ENCODE assay signal across 8 mouse cellular contexts in genomic region chr9:64810822-64811537, GRCm38 (mm10). TPM values are rescaled to one million over a fixed set of nuclear protein-coding genes. Genes with fewer than 3 reads are reported as not detected.
A peak's percentile ranks its signal among the peaks of the same experiment; 100 is the strongest.
DNase-seq lines count a peak whose midpoint lies in the region; ATAC-seq and TF ChIP-seq lines count a peak whose summit lies in the region.

TSS of gene Dennd4a (plus strand) at chr9:64811340.

- no peaks in the 10 kb centered on the region for H3K79me2 ChIP-seq in C2C12 (ENCODE audit: control insufficient read depth, insufficient read depth)
- peaks cover 3% of the 10 kb centered on the region for H3K79me2 ChIP-seq in liver, adult 2 months (ENCODE audit: control insufficient read depth, insufficient read depth, low read length)
- peaks cover 32% of the 10 kb centered on the region for H3K79me2 ChIP-seq in myocyte (ENCODE audit: control insufficient read depth, insufficient read depth)

- ATAC-seq in heart, embryonic 11.5 days (replicated peaks; ENCODE audit: insufficient number of reproducible peaks, low FRiP score, low TSS enrichment): peak; percentile 95
- peak; percentile 98 for ATAC-seq in kidney, embryonic 16.5 days (ENCODE audit: low FRiP score, low TSS enrichment)

- peak; percentile 100 for DNase-seq in brain, embryonic 14.5 days (ENCODE audit: low read depth)
- peak; percentile 89 for DNase-seq in liver, adult 2 months (ENCODE audit: extremely low read depth, low read depth, low spot score)
- DNase-seq in splenic B cell, adult 2 months (ENCODE audit: low read depth, low spot score): peak; percentile 99

- peak within 1 kb of the TSS; percentile 90 for H3K27ac ChIP-seq in heart, embryonic 11.5 days (ENCODE audit: low read depth, low read length)
- peak within 1 kb of the TSS; percentile 83 for H3K27ac ChIP-seq in kidney, embryonic 16.5 days (ENCODE audit: low read length)
- peak within 1 kb of the TSS; percentile 74 for H3K27ac ChIP-seq in liver, adult 2 months (replicated peaks; ENCODE audit: insufficient read depth, low read depth, low read length)

- no peak for TF ChIP-seq CTCF in C2C12 (IDR thresholded peaks at IDR 0.05; ENCODE audit: control insufficient read depth, insufficient read depth, insufficient read length)
- TF ChIP-seq CTCF in brain, embryonic 14.5 days (IDR thresholded peaks at IDR 0.05; ENCODE audit: borderline replicate concordance, extremely low read depth, insufficient read depth, insufficient read length): no peak
- TF ChIP-seq CTCF in liver, adult 2 months (IDR thresholded peaks at IDR 0.05; ENCODE audit: low read depth, low read length): no peak

- H3K4me3 ChIP-seq in C2C12 (ENCODE audit: insufficient read depth, poor library complexity, severe bottlenecking) (peak within 1 kb of the TSS; percentile 59), myocyte (peak within 1 kb of the TSS; percentile 64)
- H3K4me3 ChIP-seq in erythroblast, embryonic 14.5 days (replicated peaks): peak within 1 kb of the TSS; percentile 96
- peak within 1 kb of the TSS; percentile 89 for H3K4me3 ChIP-seq in heart, embryonic 11.5 days (ENCODE audit: low read depth, low read length)
- H3K4me3 ChIP-seq in kidney, embryonic 16.5 days (ENCODE audit: low read length): peak within 1 kb of the TSS; percentile 91
- H3K4me3 ChIP-seq in liver, adult 2 months (ENCODE audit: insufficient read depth, low read depth, low read length): peak within 1 kb of the TSS; percentile 91

- peak within 1 kb of the TSS; percentile 87 for H3ac ChIP-seq in C2C12 (ENCODE audit: control insufficient read depth, insufficient read length, low read depth)
- H3ac ChIP-seq in myocyte (ENCODE audit: control insufficient read depth, insufficient read length): peak within 1 kb of the TSS; percentile 81

- peak; percentile 70 for TF ChIP-seq POLR2A in brain, embryonic 14.5 days (IDR thresholded peaks at IDR 0.05; ENCODE audit: borderline replicate concordance, extremely low read depth, insufficient read depth, insufficient read length, poor library complexity, severe bottlenecking)
- TF ChIP-seq POLR2A in liver, adult 2 months (IDR thresholded peaks at IDR 0.05; ENCODE audit: extremely low read depth, insufficient read depth, low read length): peak; percentile 64; the same call in 1 of the 2 replicates
- peak; percentile 88 for TF ChIP-seq POLR2A in myocyte (IDR thresholded peaks at IDR 0.05; ENCODE audit: insufficient read length, low read depth)

- no peaks in the 10 kb centered on the region for H3K79me3 ChIP-seq in C2C12 (ENCODE audit: low read depth)

- H3K36me3 ChIP-seq in C2C12 (ENCODE audit: control insufficient read depth, insufficient read depth): no peaks in the 10 kb centered on the region
- peaks cover 63% of the 10 kb centered on the region for H3K36me3 ChIP-seq in erythroblast, embryonic 14.5 days (ENCODE audit: control insufficient read depth)
- H3K36me3 ChIP-seq in heart, embryonic 11.5 days (ENCODE audit: control insufficient read depth, insufficient read depth, low read length): no peaks in the 10 kb centered on the region
- no peaks in the 10 kb centered on the region for H3K36me3 ChIP-seq in kidney, embryonic 16.5 days (ENCODE audit: insufficient read depth, low read length)
- no peaks in the 10 kb centered on the region for H3K36me3 ChIP-seq in liver, adult 2 months (ENCODE audit: control insufficient read depth, insufficient read depth, low read length)
- H3K36me3 ChIP-seq in myocyte (ENCODE audit: control insufficient read depth, insufficient read depth): no peaks in the 10 kb centered on the region
- no peaks in the 10 kb centered on the region for H3K36me3 ChIP-seq in splenic B cell, adult 2 months (ENCODE audit: control insufficient read depth, insufficient read depth, low read length, poor library complexity, severe bottlenecking)

- H3K9ac ChIP-seq in heart, embryonic 11.5 days (ENCODE audit: low read depth, low read length): peak within 1 kb of the TSS; percentile 81
- peak within 1 kb of the TSS; percentile 74 for H3K9ac ChIP-seq in kidney, embryonic 16.5 days (replicated peaks; ENCODE audit: low read length)
- H3K9ac ChIP-seq in liver, adult 2 months (ENCODE audit: low read depth, low read length): peak within 1 kb of the TSS; percentile 93

- H3K27me3 ChIP-seq in C2C12 (ENCODE audit: control insufficient read depth, insufficient read depth, insufficient read length): no peaks in the 10 kb centered on the region
- H3K27me3 ChIP-seq in erythroblast, embryonic 14.5 days (ENCODE audit: control insufficient read depth): no peaks in the 10 kb centered on the region
- H3K27me3 ChIP-seq in heart, embryonic 11.5 days (ENCODE audit: control insufficient read depth, insufficient read depth, low read length): no peaks in the 10 kb centered on the region
- H3K27me3 ChIP-seq in kidney, embryonic 16.5 days (ENCODE audit: insufficient read depth, low read length): no peaks in the 10 kb centered on the region
- no peaks in the 10 kb centered on the region for H3K27me3 ChIP-seq in liver, adult 2 months (ENCODE audit: control insufficient read depth, insufficient read depth, low read length)
- no peaks in the 10 kb centered on the region for H3K27me3 ChIP-seq in myocyte (ENCODE audit: control insufficient read depth, insufficient read depth, insufficient read length)
- H3K27me3 ChIP-seq in splenic B cell, adult 2 months (ENCODE audit: control insufficient read depth, insufficient read depth, low read length, poor library complexity, severe bottlenecking): no peaks in the 10 kb centered on the region

- peaks cover 81% of the 10 kb centered on the region for H3K4me1 ChIP-seq in erythroblast, embryonic 14.5 days (ENCODE audit: control insufficient read depth)
- H3K4me1 ChIP-seq in heart, embryonic 11.5 days (ENCODE audit: control insufficient read depth, insufficient read depth, low read length): peaks cover 5% of the 10 kb centered on the region
- peaks cover 5% of the 10 kb centered on the region for H3K4me1 ChIP-seq in kidney, embryonic 16.5 days (ENCODE audit: insufficient read depth, low read length)
- peaks cover 16% of the 10 kb centered on the region for H3K4me1 ChIP-seq in liver, adult 2 months (ENCODE audit: control insufficient read depth, insufficient read depth, low read length)

- under 1% methylated on average over 45 of the region's 51 CpGs for WGBS in heart, embryonic 11.5 days (ENCODE audit: insufficient replicate concordance)
- 0% methylated on average over 44 of the region's 51 CpGs for WGBS in kidney, embryonic 16.5 days
- WGBS in liver, adult 2 months: under 1% methylated on average over 48 of the region's 51 CpGs

- peak within 1 kb of the TSS; percentile 68 for H3K4me2 ChIP-seq in heart, embryonic 11.5 days
- peak within 1 kb of the TSS; percentile 82 for H3K4me2 ChIP-seq in kidney, embryonic 16.5 days (replicated peaks; ENCODE audit: low read depth, low read length)
- peak within 1 kb of the TSS; percentile 98 for H3K4me2 ChIP-seq in myocyte (ENCODE audit: low read depth)

- no peaks in the 10 kb centered on the region for H3K9me3 ChIP-seq in erythroblast, embryonic 14.5 days (ENCODE audit: control insufficient read depth, low read length)
- H3K9me3 ChIP-seq in heart, embryonic 11.5 days (replicated peaks; ENCODE audit: control insufficient read depth, low read length): no peaks in the 10 kb centered on the region
- no peaks in the 10 kb centered on the region for H3K9me3 ChIP-seq in kidney, embryonic 16.5 days (ENCODE audit: low read length)

TF ChIP-seq in C2C12, 6 proteins besides CTCF, POLR2A, EP300 and RAD21:
- TF ChIP-seq MAX (IDR thresholded peaks at IDR 0.05) (no peak), USF1 (IDR thresholded peaks at IDR 0.05; ENCODE audit: low read depth) (no peak), MYOG (IDR thresholded peaks at IDR 0.05; ENCODE audit: control insufficient read depth, extremely low read depth, insufficient read length) (no peak), MYOD1 (IDR thresholded peaks at IDR 0.05; ENCODE audit: control insufficient read depth, insufficient read length, low read depth) (no peak), CEBPB (IDR thresholded peaks at IDR 0.05; ENCODE audit: low read depth) (no peak), FOSL1 (IDR thresholded peaks at IDR 0.05; ENCODE audit: insufficient read depth, low read length, poor library complexity, severe bottlenecking) (no peak)
TF ChIP-seq in C2C12: peak in this region for 0.

TF ChIP-seq in myocyte, 11 proteins besides CTCF, POLR2A, EP300 and RAD21:
- TF ChIP-seq POLR2AphosphoS2 (IDR thresholded peaks at IDR 0.05; ENCODE audit: insufficient read length, low read depth) (peak; percentile 84), CEBPB (IDR thresholded peaks at IDR 0.05; ENCODE audit: insufficient read depth, poor library complexity, severe bottlenecking) (peak; percentile 54; the same call in 1 of the 2 replicates), MYOD1 (IDR thresholded peaks at IDR 0.05; ENCODE audit: control insufficient read depth in 1 of 3, insufficient read length in 2 of 3, low read depth in 2 of 3) (no peak)

RNA-seq across cellular contexts. Expression of gene Dennd4a, which starts in this region (rescaled TPM):
- polyA plus RNA-seq in C2C12 (2012; fragmentation: generic; extraction: Trizol): 1.3 TPM
- 12.1 and 14.3 TPM in 2 replicates for polyA plus RNA-seq in brain, embryonic 14.5 days (2012; rRNA removed)
- polyA plus RNA-seq in erythroblast, embryonic 14.5 days (2012): 3.7 and 6.2 TPM in 2 replicates
- polyA plus RNA-seq in heart, embryonic 11.5 days (2014; fragmentation: Nextera tagmentation; extraction: Ambion mirVana): 7.1 and 8.4 TPM in 2 replicates
- polyA plus RNA-seq in kidney, embryonic 16.5 days (2015; fragmentation: Nextera tagmentation; extraction: Ambion mirVana): 5.0 and 5.2 TPM in 2 replicates
- 17.1 and 22.4 TPM in 2 replicates for total RNA-seq in liver, adult 2 months (2014; rRNA removed)
- 7.0 and 8.0 TPM in 2 replicates for polyA plus RNA-seq in liver, adult 2 months (2012; rRNA removed)
- 5.0 TPM for polyA plus RNA-seq in myocyte (2012; fragmentation: generic; extraction: Trizol)

Comparison
In these comparisons a context has a peak if more than half of its experiments do, and no peak if none do; other contexts are left out.
1. Peak in every context shown above with its lines: DNase-seq, ATAC-seq, H3K4me3 ChIP-seq and H3K27ac ChIP-seq.